Mouse (Mus musculus) megakaryocyte-erythroid progenitor cell, adult 5-6 weeks (primary cell): ENCODE measurements at regions not wholly inside any gene's neighbourhood (a gene's known extent, or its start where the extent isn't known, plus 50 kb on each side); places are given as distances from the start of the nearest gene placed in this dataset.

ENCODE experiments used
- ATAC-seq: replicated peaks from 2 replicates; pipeline ENCODE4 v1.8.0; 2016; ENCODE audit warnings: mild to moderate bottlenecking, inconsistent platforms; ENCODE audit not compliant: severe bottlenecking, poor library complexity, low FRiP score, low TSS enrichment

GRCm38 (mm10) chr14:60524869-60525268 lies 108.9 kb upstream of the Spata13 start:
- ATAC-seq, result no peak

- peak; percentile 80 for ATAC-seq
Observed at GRCm38 (mm10) chr14:60525284-60525962, 108.4 kb upstream of the Spata13 start.

- ATAC-seq, result no peak
Observed at GRCm38 (mm10) chr14:60525979-60526378, 107.8 kb upstream of the Spata13 start.

- ATAC-seq, result no peak
Observed at GRCm38 (mm10) chr14:60526832-60527231, 107.0 kb upstream of the Spata13 start.

GRCm38 (mm10) chr14:60527951-60528350 lies 105.8 kb upstream of the Spata13 start:
- no peak for ATAC-seq

- ATAC-seq, result no peak
Observed at GRCm38 (mm10) chr14:60528520-60528919, 105.3 kb upstream of the Spata13 start.

- ATAC-seq, result no peak
Observed at GRCm38 (mm10) chr14:60529022-60529421, 104.8 kb upstream of the Spata13 start.

- ATAC-seq, result no peak
Observed at GRCm38 (mm10) chr14:60529646-60530347, 104.0 kb upstream of the Spata13 start.

GRCm38 (mm10) chr14:60530348-60530711 lies 103.5 kb upstream of the Spata13 start:
- ATAC-seq, result no peak

- ATAC-seq, result no peak
Observed at GRCm38 (mm10) chr14:60530973-60531372, 102.8 kb upstream of the Spata13 start.

GRCm38 (mm10) chr14:60531766-60532165 lies 102.0 kb upstream of the Spata13 start:
- no peak for ATAC-seq

- ATAC-seq, result no peak
Observed at GRCm38 (mm10) chr14:60533452-60534224, 100.2 kb upstream of the Spata13 start.

GRCm38 (mm10) chr14:60539040-60539439 lies 94.8 kb upstream of the Spata13 start:
- ATAC-seq, result no peak

- no peak for ATAC-seq
Observed at GRCm38 (mm10) chr14:60540111-60540510, 93.7 kb upstream of the Spata13 start.

GRCm38 (mm10) chr14:60541596-60541995 lies 92.2 kb upstream of the Spata13 start:
- ATAC-seq, result no peak

GRCm38 (mm10) chr14:60544767-60545166 lies 89.0 kb upstream of the Spata13 start:
- ATAC-seq, result no peak

- ATAC-seq, result no peak
Observed at GRCm38 (mm10) chr14:60554222-60554740, 79.5 kb upstream of the Spata13 start.

GRCm38 (mm10) chr14:60556541-60556940 lies 77.3 kb upstream of the Spata13 start:
- no peak for ATAC-seq

- no peak for ATAC-seq
Observed at GRCm38 (mm10) chr14:60557020-60557419, 76.8 kb upstream of the Spata13 start.

- ATAC-seq, result no peak
Observed at GRCm38 (mm10) chr14:60559376-60559775, 74.4 kb upstream of the Spata13 start.
